Mouse (Mus musculus) liver, embryonic 14.5 days (tissue): ENCODE data around the gene Ddb2. TPM values are rescaled to one million over a fixed set of nuclear protein-coding genes. Genes with fewer than 3 reads are reported as not detected.

ENCODE experiments used
- ATAC-seq: fragments of 200-750 bp; cut with Nextera tagmentation; 2 replicates; pipeline ENCODE4 v1.8.0; 2017; ENCODE audit warnings: moderate number of reproducible peaks, mild to moderate bottlenecking, moderate library complexity; ENCODE audit not compliant: insufficient read depth
- DNase-seq, 3 experiments: peaks; one replicate each; pipeline ENCODE4 v3.0.0-alpha.2; 2012 to 2013; ENCODE audit warnings: low read depth in 3 of 3, low spot score in 3 of 3
- H3K27ac ChIP-seq: fragments of 300-500 bp; sonication (generic); 2 replicates; pipeline ENCODE4 v1.5.1; 2014; ENCODE audit warnings: moderate library complexity, mild to moderate bottlenecking, control low read depth, inconsistent platforms
- H3K27me3 ChIP-seq: fragments of 300-500 bp; sonication (generic); 2 replicates; pipeline ENCODE4 v1.6.1; 2014; ENCODE audit warnings: mild to moderate bottlenecking, low read length, moderate library complexity; ENCODE audit not compliant: control insufficient read depth, insufficient read depth
- H3K36me3 ChIP-seq: fragments of 300-500 bp; sonication (generic); replicated peaks from 2 replicates; pipeline ENCODE4 v1.6.1; 2014; ENCODE audit warnings: low read depth; ENCODE audit not compliant: control insufficient read depth, insufficient read depth
- H3K4me1 ChIP-seq, 2 experiments: fragments of 200-500 bp in 1 of 2; fragments of 300-500 bp in 1 of 2; sonication (generic) in 1 of 2; replicated peaks; 2 replicates each; pipeline ENCODE4 v1.6.1; 2012 to 2014; ENCODE audit warnings: antibody characterized with exemption in 1 of 2, inconsistent platforms in 1 of 2, low read length in 1 of 2; ENCODE audit not compliant: control insufficient read depth in 2 of 2, insufficient read depth in 2 of 2
- H3K4me2 ChIP-seq: fragments of 300-500 bp; sonication (generic); 2 replicates; pipeline ENCODE4 v1.6.1; 2014; ENCODE audit warnings: low read depth, mild to moderate bottlenecking, control low read depth, moderate library complexity
- H3K4me3 ChIP-seq, 2 experiments: fragments of 200-500 bp in 1 of 2; fragments of 300-500 bp in 1 of 2; sonication (generic) in 1 of 2; 2 replicates each; pipeline ENCODE4 v1.5.1; 2012 to 2014; ENCODE audit warnings: low read depth in 2 of 2, low read length in 2 of 2, mild to moderate bottlenecking in 2 of 2, control low read depth in 1 of 2, inconsistent platforms in 1 of 2, moderate library complexity in 1 of 2; ENCODE audit not compliant: insufficient read depth in 1 of 2
- H3K9ac ChIP-seq: fragments of 300-500 bp; sonication (generic); replicated peaks from 2 replicates; pipeline ENCODE4 v1.6.1; 2014; ENCODE audit warnings: mild to moderate bottlenecking, control low read depth, moderate library complexity
- H3K9me3 ChIP-seq: fragments of 300-500 bp; sonication (generic); 2 replicates; pipeline ENCODE4 v1.6.1; 2016; ENCODE audit warnings: low read length, mixed read lengths; ENCODE audit not compliant: control insufficient read depth
- CTCF ChIP-seq: IDR thresholded peaks from 2 replicates; pipeline ENCODE4 v1.5.1; 2016; ENCODE audit warnings: antibody characterized with exemption, low read depth, control low read depth
- EP300 ChIP-seq: IDR thresholded peaks from 2 replicates; pipeline ENCODE4 v1.6.1; 2016; ENCODE audit warnings: antibody characterized with exemption, low read depth
- WGBS: fragments of 180-500 bp; shearing (Covaris S2); extraction: QIAGEN DNeasy Blood & Tissue Kit; methylation state at CpG from one replicate; pipeline ENCODE4 v1.1.7; 2014; ENCODE audit not compliant: insufficient replicate concordance; 5-methylcytosine and 5-hydroxymethylcytosine counted together
- polyA plus RNA-seq, 2 experiments: library from polyadenylated mRNA; depleted of rRNA in 1 of 2; stranded (reverse) in 1 of 2; unstranded in 1 of 2; fragments of >200 nt; fragmentation: Nextera tagmentation in 1 of 2; extraction: Ambion mirVana in 1 of 2; gene quantifications; 2 replicates each; pipeline versions ENCODE4 v1.2.1 to v1.2.3; 2012 to 2014

Gene Ddb2
- polyA plus RNA-seq, 2 experiments = 5.9 to 9.0 TPM

- H3K4me3 ChIP-seq = no peak overlapping the region
- 84% methylated on average over 25 of the region's 25 CpGs for WGBS
- peaks cover 4 to 6% of the 10 kb centered on the region in 2 experiments; a peak in 3 of 4 replicates for H3K4me1 ChIP-seq
- no peak for DNase-seq
- H3K9me3 ChIP-seq = no peaks in the 10 kb centered on the region
- no peak overlapping the region for H3K4me2 ChIP-seq
- no peaks in the 10 kb centered on the region for H3K27me3 ChIP-seq
- H3K9ac ChIP-seq = no peak overlapping the region
- H3K27ac ChIP-seq = no peak overlapping the region
- TF ChIP-seq CTCF (no peak), EP300 (no peak)
- no peaks in the 10 kb centered on the region; the same call in none of the 2 replicates for H3K36me3 ChIP-seq
- ATAC-seq = no peak
These were observed 67.0 kb downstream of the Ddb2 start for GRCm38 (mm10) chr2:91169587-91170322.

- no peak for DNase-seq
- Histone ChIP-seq H3K4me3 (no peak overlapping the region), H3K4me1 (peaks cover 14 to 20% of the 10 kb centered on the region in 2 experiments; a peak in 3 of 4 replicates), H3K36me3 (no peaks in the 10 kb centered on the region; the same call in 1 of the 2 replicates), H3K4me2 (no peak overlapping the region), H3K27ac (no peak overlapping the region), H3K9ac (no peak overlapping the region), H3K27me3 (no peaks in the 10 kb centered on the region), H3K9me3 (no peaks in the 10 kb centered on the region)
- 71% methylated on average over 4 of the region's 4 CpGs for WGBS
- ATAC-seq = no peak
- TF ChIP-seq EP300 (no peak), CTCF (no peak)
These were observed 69.2 kb downstream of the Ddb2 start for GRCm38 (mm10) chr2:91167629-91168028.

GRCm38 (mm10) chr2:91164991-91165390, 71.8 kb downstream of the Ddb2 start:
- Histone ChIP-seq H3K27ac (no peak overlapping the region), H3K9me3 (no peaks in the 10 kb centered on the region), H3K4me1 (peaks cover 14 to 20% of the 10 kb centered on the region in 2 experiments; a peak in 3 of 4 replicates), H3K4me3 (no peak overlapping the region), H3K27me3 (no peaks in the 10 kb centered on the region), H3K9ac (no peak overlapping the region), H3K4me2 (no peak overlapping the region), H3K36me3 (peaks cover 3% of the 10 kb centered on the region; the same call in 1 of the 2 replicates)
- peak; percentile 78 for ATAC-seq
- peak in 2 of 3 experiments; percentile 23 to 32 for DNase-seq
- 32% methylated on average over 6 of the region's 6 CpGs for WGBS
- TF ChIP-seq EP300 = peak; percentile 62
- TF ChIP-seq CTCF = no peak

- Histone ChIP-seq H3K27ac (no peak overlapping the region), H3K27me3 (no peaks in the 10 kb centered on the region), H3K4me1 (peaks cover 14 to 20% of the 10 kb centered on the region in 2 experiments; a peak in 3 of 4 replicates), H3K9me3 (no peaks in the 10 kb centered on the region), H3K4me2 (no peak overlapping the region), H3K9ac (no peak overlapping the region), H3K4me3 (no peak overlapping the region), H3K36me3 (peaks cover 6% of the 10 kb centered on the region; the same call in 1 of the 2 replicates)
- 35% methylated on average over 5 of the region's 5 CpGs for WGBS
- peak; percentile 48 for ATAC-seq
- TF ChIP-seq CTCF = no peak
- TF ChIP-seq EP300 = no peak
- DNase-seq = no peak
These were observed 73.2 kb downstream of the Ddb2 start for GRCm38 (mm10) chr2:91163532-91163931.

- DNase-seq (no peak), ATAC-seq (no peak)
- no peak overlapping the region for H3K9ac ChIP-seq
- peaks cover 14 to 20% of the 10 kb centered on the region in 2 experiments; a peak in 3 of 4 replicates for H3K4me1 ChIP-seq
- WGBS = 65% methylated on average over 4 of the region's 4 CpGs
- H3K9me3 ChIP-seq = no peaks in the 10 kb centered on the region
- no peak overlapping the region for H3K4me3 ChIP-seq
- H3K27ac ChIP-seq = no peak overlapping the region
- no peaks in the 10 kb centered on the region for H3K27me3 ChIP-seq
- H3K36me3 ChIP-seq = peaks cover 8% of the 10 kb centered on the region; the same call in 1 of the 2 replicates
- H3K4me2 ChIP-seq = no peak overlapping the region
- no peak for TF ChIP-seq CTCF
- TF ChIP-seq EP300 = no peak
These were observed 73.8 kb downstream of the Ddb2 start for GRCm38 (mm10) chr2:91162952-91163351.

Other genes with a start within 250 kb of the Ddb2 start
- gene Rapsn, start 201.4 kb downstream of the Ddb2 start, polyA plus RNA-seq (2012; rRNA removed) = 0.55 and 0.78 TPM in 2 replicates
- gene Rapsn, start 201.4 kb downstream of the Ddb2 start, polyA plus RNA-seq (2014; fragmentation: Nextera tagmentation; extraction: Ambion mirVana) = 0.62 and 1.1 TPM in 2 replicates
- gene Psmc3, start 183.0 kb downstream of the Ddb2 start, polyA plus RNA-seq (2012; rRNA removed) = 77.7 and 126 TPM in 2 replicates
- 174 and 186 TPM in 2 replicates for gene Psmc3, start 183.0 kb downstream of the Ddb2 start, polyA plus RNA-seq (2014; fragmentation: Nextera tagmentation; extraction: Ambion mirVana)
- gene Slc39a13, start 166.6 kb downstream of the Ddb2 start, polyA plus RNA-seq (2012; rRNA removed) = 11.1 and 11.2 TPM in 2 replicates
- 8.1 and 8.4 TPM in 2 replicates for gene Slc39a13, start 166.6 kb downstream of the Ddb2 start, polyA plus RNA-seq (2014; fragmentation: Nextera tagmentation; extraction: Ambion mirVana)
- 13.3 and 20.5 TPM in 2 replicates for gene Spi1, start 154.6 kb downstream of the Ddb2 start, polyA plus RNA-seq (2012; rRNA removed)
- gene Spi1, start 154.6 kb downstream of the Ddb2 start, polyA plus RNA-seq (2014; fragmentation: Nextera tagmentation; extraction: Ambion mirVana) = 12.4 and 15.6 TPM in 2 replicates
- 0.03 and 0.04 TPM in 2 replicates for gene Mybpc3, start 118.8 kb downstream of the Ddb2 start, polyA plus RNA-seq (2012; rRNA removed)
- gene Mybpc3, start 118.8 kb downstream of the Ddb2 start, polyA plus RNA-seq (2014; fragmentation: Nextera tagmentation; extraction: Ambion mirVana) = not detected in 2 replicates
- gene Madd, start 53.1 kb downstream of the Ddb2 start, polyA plus RNA-seq (2012; rRNA removed) = 6.3 and 7.1 TPM in 2 replicates
- 2.7 and 4.8 TPM in 2 replicates for gene Madd, start 53.1 kb downstream of the Ddb2 start, polyA plus RNA-seq (2014; fragmentation: Nextera tagmentation; extraction: Ambion mirVana)
- gene Nr1h3, start 34.1 kb downstream of the Ddb2 start, polyA plus RNA-seq (2012; rRNA removed) = 14.0 and 14.2 TPM in 2 replicates
- 12.7 and 14.3 TPM in 2 replicates for gene Nr1h3, start 34.1 kb downstream of the Ddb2 start, polyA plus RNA-seq (2014; fragmentation: Nextera tagmentation; extraction: Ambion mirVana)
- gene Acp2, start 34.1 kb downstream of the Ddb2 start, polyA plus RNA-seq (2012; rRNA removed) = 5.9 and 7.2 TPM in 2 replicates
- gene Acp2, start 34.1 kb downstream of the Ddb2 start, polyA plus RNA-seq (2014; fragmentation: Nextera tagmentation; extraction: Ambion mirVana) = 8.9 and 10.1 TPM in 2 replicates
- 8.1 and 11.2 TPM in 2 replicates for gene Pacsin3, start 19.0 kb upstream of the Ddb2 start, polyA plus RNA-seq (2012; rRNA removed)
- gene Pacsin3, start 19.0 kb upstream of the Ddb2 start, polyA plus RNA-seq (2014; fragmentation: Nextera tagmentation; extraction: Ambion mirVana) = 8.8 and 10.2 TPM in 2 replicates
- gene Arfgap2, start 28.0 kb upstream of the Ddb2 start, polyA plus RNA-seq (2012; rRNA removed) = 20.9 and 25.5 TPM in 2 replicates
- gene Arfgap2, start 28.0 kb upstream of the Ddb2 start, polyA plus RNA-seq (2014; fragmentation: Nextera tagmentation; extraction: Ambion mirVana) = 50.2 and 54.4 TPM in 2 replicates
- gene 1110051M20Rik, start 207.7 kb upstream of the Ddb2 start, polyA plus RNA-seq (2012; rRNA removed) = 1.6 and 2.1 TPM in 2 replicates
- gene 1110051M20Rik, start 207.7 kb upstream of the Ddb2 start, polyA plus RNA-seq (2014; fragmentation: Nextera tagmentation; extraction: Ambion mirVana) = 6.6 and 7.3 TPM in 2 replicates
- 0.69 and 0.70 TPM in 2 replicates for gene Lrp4, start 220.5 kb upstream of the Ddb2 start, polyA plus RNA-seq (2012; rRNA removed)
- gene Lrp4, start 220.5 kb upstream of the Ddb2 start, polyA plus RNA-seq (2014; fragmentation: Nextera tagmentation; extraction: Ambion mirVana) = 0.58 and 0.69 TPM in 2 replicates